Mouse (Mus musculus): ENCODE data around the gene Art4.

- no peak for TF ChIP-seq POLR2A (IDR thresholded peaks at IDR 0.05; ENCODE audit: control insufficient read depth, extremely low read depth, insufficient read depth, low read length, poor library complexity)
- no peak for TF ChIP-seq CTCF (IDR thresholded peaks at IDR 0.05; ENCODE audit: borderline replicate concordance, control insufficient read depth, extremely low read depth, insufficient read depth, low read length, poor library complexity)
These were observed 8.6 kb upstream of the Art4 start for GRCm38 (mm10) chr6:136866150-136866549.

Data from thymus, adult 2 months (tissue).